Mouse (Mus musculus): ENCODE measurements around the gene Reep6. TPM values are rescaled to one million over a fixed set of nuclear protein-coding genes. Genes with fewer than 3 reads are reported as not detected.

Gene Reep6
- polyA plus RNA-seq, 1 experiment = 287 TPM

DNA sequence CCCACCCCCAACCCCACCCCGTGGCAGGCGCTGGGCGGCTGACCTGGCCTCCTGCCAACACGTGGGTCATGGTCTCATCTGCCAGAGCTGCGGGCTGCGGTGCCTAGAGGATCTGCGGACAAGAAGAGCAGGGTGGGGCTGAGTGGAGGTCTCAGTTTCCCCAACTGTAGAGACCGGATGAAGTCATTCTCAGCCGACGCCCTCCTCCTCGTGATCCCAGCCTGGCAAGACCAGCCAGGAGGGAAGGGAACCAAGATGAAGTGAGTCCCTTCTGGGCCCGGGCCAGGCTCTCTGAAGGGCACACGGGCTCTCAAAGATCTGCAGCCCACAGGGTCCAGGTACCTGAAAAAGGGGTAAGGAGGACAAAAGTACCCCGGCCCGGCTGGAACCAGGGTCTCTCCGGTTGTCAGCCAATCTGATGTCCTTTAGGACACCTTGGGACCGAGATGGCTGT is 17.8 kb downstream of the Reep6 start:
- H3K4me1 ChIP-seq (ENCODE audit: control insufficient read depth, insufficient read depth, insufficient read length, low read length) = peaks cover 46% of the 10 kb centered on the region
- no peaks in the 10 kb centered on the region for H3K27me3 ChIP-seq (ENCODE audit: control insufficient read depth, insufficient read depth, low read length)
- TF ChIP-seq CTCF (IDR thresholded peaks at IDR 0.05; ENCODE audit: extremely low read depth, insufficient read length, insufficient replicate concordance, low read depth, low read length) (no peak), POLR2A (IDR thresholded peaks at IDR 0.05; ENCODE audit: low read depth, low read length) (peak; percentile 3; the same call in 1 of the 2 replicates)
- H3K4me3 ChIP-seq (ENCODE audit: low read depth, low read length) = peak overlapping the region; percentile 61
- H3K27ac ChIP-seq (ENCODE audit: insufficient read depth, low read depth, low read length) = peak overlapping the region; percentile 39
- 5% methylated on average over 17 of the region's 17 CpGs for WGBS
- no peaks in the 10 kb centered on the region for H3K36me3 ChIP-seq (ENCODE audit: control insufficient read depth, insufficient read depth, low read length)

DNA sequence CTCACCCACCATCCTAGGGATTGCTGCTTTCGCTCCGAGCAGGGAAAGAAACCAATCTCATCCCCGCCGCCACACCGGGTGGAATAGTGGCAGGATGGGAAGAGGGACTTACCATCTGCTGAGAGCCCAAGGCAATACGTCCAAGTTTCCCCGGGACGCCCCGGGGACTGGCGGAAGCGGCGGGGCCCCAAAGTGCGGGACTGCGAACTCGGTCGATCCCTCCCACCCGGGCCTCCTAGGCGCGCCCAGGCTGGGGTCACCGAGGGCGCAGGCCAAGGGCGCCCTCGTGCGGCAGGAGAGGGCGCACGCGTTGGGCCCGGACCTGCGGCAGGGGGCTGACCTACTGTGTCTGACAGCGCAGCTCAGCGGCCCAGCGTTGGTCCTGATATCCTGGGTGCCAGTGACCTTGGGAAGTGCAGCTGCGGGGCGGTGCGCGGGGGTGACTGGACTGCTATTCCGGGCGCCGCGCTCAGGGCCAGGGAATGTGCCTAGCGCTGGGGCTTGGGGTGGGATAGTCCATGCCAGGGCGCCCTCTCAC is 18.6 kb downstream of the Reep6 start, which contains the start of gene Adamtsl5:
Gene Adamtsl5 (minus strand): TSS at position 169 of the 538 bp plus-strand sequence.
- H3K27ac ChIP-seq (ENCODE audit: insufficient read depth, low read depth, low read length) = peak within 1 kb of the TSS; percentile 39

DNA sequence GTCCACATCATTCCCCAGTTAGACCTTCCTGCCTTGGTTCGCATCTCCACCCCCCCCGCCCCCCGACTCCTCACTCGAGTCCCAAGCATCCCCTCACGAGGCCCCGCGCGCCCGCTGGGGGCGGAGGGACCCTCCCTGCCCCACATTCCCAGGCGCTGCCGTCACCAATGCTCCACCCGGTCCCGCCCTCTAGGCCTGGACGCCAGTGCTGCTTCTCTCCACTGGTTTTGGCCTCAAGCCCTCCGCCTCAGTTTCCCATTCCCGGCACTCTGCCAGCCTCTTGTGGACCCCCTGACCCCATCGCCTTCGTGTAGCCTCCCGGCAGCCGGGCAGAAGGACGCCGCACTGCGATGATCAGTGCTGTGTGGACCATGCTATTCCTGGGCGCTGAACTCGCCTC is 19.2 kb downstream of the Reep6 start:
- WGBS = 34% methylated on average over 26 of the region's 26 CpGs
- H3K4me1 ChIP-seq (ENCODE audit: control insufficient read depth, insufficient read depth, insufficient read length, low read length) = peaks cover 35% of the 10 kb centered on the region
- H3K27ac ChIP-seq (ENCODE audit: insufficient read depth, low read depth, low read length) = no peak overlapping the region
- no peaks in the 10 kb centered on the region for H3K36me3 ChIP-seq (ENCODE audit: control insufficient read depth, insufficient read depth, low read length)
- no peaks in the 10 kb centered on the region for H3K27me3 ChIP-seq (ENCODE audit: control insufficient read depth, insufficient read depth, low read length)
- no peak overlapping the region for H3K4me3 ChIP-seq (ENCODE audit: low read depth, low read length)
- TF ChIP-seq CTCF (IDR thresholded peaks at IDR 0.05; ENCODE audit: extremely low read depth, insufficient read length, insufficient replicate concordance, low read depth, low read length) (no peak), POLR2A (IDR thresholded peaks at IDR 0.05; ENCODE audit: low read depth, low read length) (no peak)

More for the DNA sequence above, 18.6 kb downstream of the Reep6 start, which contains the start of gene Adamtsl5:
- H3K27me3 ChIP-seq (ENCODE audit: control insufficient read depth, insufficient read depth, low read length) = no peaks in the 10 kb centered on the region
- TF ChIP-seq CTCF (IDR thresholded peaks at IDR 0.05; ENCODE audit: extremely low read depth, insufficient read length, insufficient replicate concordance, low read depth, low read length) (peak; percentile 76), POLR2A (IDR thresholded peaks at IDR 0.05; ENCODE audit: low read depth, low read length) (peak; percentile 51; the same call in 1 of the 2 replicates)
- H3K4me3 ChIP-seq (ENCODE audit: low read depth, low read length) = peak within 1 kb of the TSS; percentile 61
- H3K36me3 ChIP-seq (ENCODE audit: control insufficient read depth, insufficient read depth, low read length) = no peaks in the 10 kb centered on the region
- WGBS = 3% methylated on average over 42 of the region's 42 CpGs
- peaks cover 41% of the 10 kb centered on the region for H3K4me1 ChIP-seq (ENCODE audit: control insufficient read depth, insufficient read depth, insufficient read length, low read length)

DNA sequence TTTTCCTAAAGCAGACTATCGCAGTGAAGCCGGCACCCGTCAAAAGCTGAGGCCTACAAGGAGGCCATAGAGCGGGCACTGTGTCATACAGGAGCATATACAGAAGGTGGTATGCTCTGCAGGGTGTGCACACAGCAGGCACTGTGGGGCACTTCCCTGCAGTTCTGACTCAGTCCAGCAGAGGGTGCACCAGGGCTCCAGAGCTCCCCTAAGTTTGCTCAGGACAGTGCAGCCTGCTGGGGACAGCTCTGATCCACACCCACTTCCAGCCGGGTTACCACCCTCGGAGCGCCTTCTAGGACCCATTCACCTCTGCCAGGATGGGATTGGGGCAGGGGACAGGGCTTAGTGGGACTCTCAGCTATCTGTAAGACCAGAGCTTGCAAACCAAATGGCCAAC is 20.5 kb downstream of the Reep6 start:
- H3K4me1 ChIP-seq (ENCODE audit: control insufficient read depth, insufficient read depth, insufficient read length, low read length) = peaks cover 27% of the 10 kb centered on the region
- WGBS = 1% methylated on average over 7 of the region's 7 CpGs
- H3K4me3 ChIP-seq (ENCODE audit: low read depth, low read length) = no peak overlapping the region
- H3K27me3 ChIP-seq (ENCODE audit: control insufficient read depth, insufficient read depth, low read length) = peaks cover 2% of the 10 kb centered on the region; the same call in 1 of the 2 replicates
- H3K36me3 ChIP-seq (ENCODE audit: control insufficient read depth, insufficient read depth, low read length) = no peaks in the 10 kb centered on the region
- H3K27ac ChIP-seq (ENCODE audit: insufficient read depth, low read depth, low read length) = no peak overlapping the region
- TF ChIP-seq POLR2A (IDR thresholded peaks at IDR 0.05; ENCODE audit: low read depth, low read length) (no peak), CTCF (IDR thresholded peaks at IDR 0.05; ENCODE audit: extremely low read depth, insufficient read length, insufficient replicate concordance, low read depth, low read length) (peak; percentile 93)

DNA sequence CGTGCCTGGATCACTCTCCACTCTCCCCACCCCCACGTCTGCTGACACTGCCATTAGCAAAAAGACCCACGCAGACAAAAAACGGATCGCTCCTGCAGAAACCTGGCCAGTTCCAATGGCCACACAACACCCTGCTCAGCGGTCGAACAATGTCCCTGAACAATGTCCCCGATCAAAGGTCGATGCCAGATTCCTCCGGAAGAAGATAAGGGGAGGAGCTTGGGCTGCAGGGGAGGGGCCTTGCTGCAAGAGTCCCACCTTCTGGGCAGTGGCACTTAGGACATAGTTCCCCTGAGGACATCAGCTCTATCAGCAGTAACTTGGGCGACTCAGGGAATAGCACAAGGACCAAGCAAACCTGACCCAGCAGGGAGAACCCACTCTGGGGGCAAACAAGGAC is 22.1 kb downstream of the Reep6 start:
- Histone ChIP-seq H3K27ac (ENCODE audit: insufficient read depth, low read depth, low read length) (peak overlapping the region; percentile 56; the same call in 1 of the 2 replicates), H3K36me3 (ENCODE audit: control insufficient read depth, insufficient read depth, low read length) (no peaks in the 10 kb centered on the region)
- WGBS = 15% methylated on average over 11 of the region's 11 CpGs

DNA sequence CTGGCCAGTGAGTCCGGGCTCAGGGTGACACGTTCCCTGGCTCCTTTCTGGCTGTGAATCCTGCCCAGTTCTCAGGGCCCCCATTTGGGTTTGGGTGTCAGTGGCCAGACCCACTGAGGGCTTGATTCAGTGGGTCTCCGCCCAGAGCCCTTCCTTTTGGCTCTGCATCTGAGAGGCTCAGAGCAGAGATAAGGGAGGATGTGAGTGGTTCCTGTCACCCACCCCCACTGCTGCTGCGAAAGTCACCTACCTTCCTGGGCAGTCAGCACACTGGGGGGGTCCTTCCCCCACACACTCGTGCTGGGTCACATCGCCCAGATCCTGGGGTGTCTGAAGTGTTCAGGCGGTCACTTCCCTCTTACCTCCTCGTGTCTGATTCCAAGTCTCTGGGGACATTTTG is 23.0 kb downstream of the Reep6 start:
- peaks cover 19% of the 10 kb centered on the region for H3K27me3 ChIP-seq (ENCODE audit: control insufficient read depth, insufficient read depth, low read length)
- H3K27ac ChIP-seq (ENCODE audit: insufficient read depth, low read depth, low read length) = no peak overlapping the region
- no peak for TF ChIP-seq POLR2A (IDR thresholded peaks at IDR 0.05; ENCODE audit: low read depth, low read length)
- TF ChIP-seq CTCF (IDR thresholded peaks at IDR 0.05; ENCODE audit: extremely low read depth, insufficient read length, insufficient replicate concordance, low read depth, low read length) = no peak
- H3K36me3 ChIP-seq (ENCODE audit: control insufficient read depth, insufficient read depth, low read length) = no peaks in the 10 kb centered on the region
- 71% methylated on average over 8 of the region's 8 CpGs for WGBS
- H3K4me1 ChIP-seq (ENCODE audit: control insufficient read depth, insufficient read depth, insufficient read length, low read length) = peaks cover 26% of the 10 kb centered on the region
- H3K4me3 ChIP-seq (ENCODE audit: low read depth, low read length) = no peak overlapping the region

More for the DNA sequence above, 22.1 kb downstream of the Reep6 start:
- Histone ChIP-seq H3K4me3 (ENCODE audit: low read depth, low read length) (no peak overlapping the region), H3K27me3 (ENCODE audit: control insufficient read depth, insufficient read depth, low read length) (peaks cover 18% of the 10 kb centered on the region), H3K4me1 (ENCODE audit: control insufficient read depth, insufficient read depth, insufficient read length, low read length) (peaks cover 27% of the 10 kb centered on the region)
- TF ChIP-seq POLR2A (IDR thresholded peaks at IDR 0.05; ENCODE audit: low read depth, low read length) = no peak
- TF ChIP-seq CTCF (IDR thresholded peaks at IDR 0.05; ENCODE audit: extremely low read depth, insufficient read length, insufficient replicate concordance, low read depth, low read length) = no peak

DNA sequence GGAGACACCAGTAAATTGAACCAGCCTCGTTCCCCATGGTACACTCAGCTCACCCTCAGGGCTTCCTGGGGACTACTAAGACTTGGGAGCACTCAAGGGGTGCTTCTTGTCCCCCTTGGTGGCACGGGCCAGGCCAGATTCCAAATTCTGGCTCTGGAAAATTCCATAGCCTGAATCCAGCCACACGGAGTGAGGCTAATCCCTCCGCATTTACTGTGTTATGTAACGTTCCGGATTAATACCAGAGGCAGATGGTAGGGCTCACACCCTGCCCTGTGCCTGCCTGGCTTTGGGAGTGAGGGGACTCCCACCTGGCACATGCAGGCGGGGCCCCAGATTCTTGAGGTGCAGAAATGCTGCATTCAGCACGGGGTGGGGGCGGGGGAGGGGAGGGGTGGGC is 25.7 kb downstream of the Reep6 start:
- Histone ChIP-seq H3K4me1 (ENCODE audit: control insufficient read depth, insufficient read depth, insufficient read length, low read length) (peaks cover 27% of the 10 kb centered on the region), H3K27me3 (ENCODE audit: control insufficient read depth, insufficient read depth, low read length) (peaks cover 19% of the 10 kb centered on the region), H3K27ac (ENCODE audit: insufficient read depth, low read depth, low read length) (no peak overlapping the region), H3K4me3 (ENCODE audit: low read depth, low read length) (no peak overlapping the region), H3K36me3 (ENCODE audit: control insufficient read depth, insufficient read depth, low read length) (no peaks in the 10 kb centered on the region)
- no peak for TF ChIP-seq POLR2A (IDR thresholded peaks at IDR 0.05; ENCODE audit: low read depth, low read length)
- no peak for TF ChIP-seq CTCF (IDR thresholded peaks at IDR 0.05; ENCODE audit: extremely low read depth, insufficient read length, insufficient replicate concordance, low read depth, low read length)
- 25% methylated on average over 9 of the region's 9 CpGs for WGBS
